Mouse (Mus musculus) limb, embryonic 14.5 days (tissue): ENCODE data around the gene Vim. TPM values are rescaled to one million over a fixed set of nuclear protein-coding genes. Genes with fewer than 3 reads are reported as not detected.
"Not testable (repeated sequence)": the region's sequence is repeated elsewhere in the genome, so short reads cannot be mapped to it uniquely, and the experiment has no call there.

Experiments used
- ATAC-seq: fragments of 200-750 bp; cut with Nextera tagmentation; 2 replicates; pipeline ENCODE4 v1.8.0; 2017; ENCODE audit warnings: low read depth, moderate number of reproducible peaks, moderate TSS enrichment; ENCODE audit not compliant: low FRiP score
- DNase-seq: peaks from one replicate; pipeline ENCODE4 v3.0.0-alpha.2; 2015; ENCODE audit warnings: low spot score
- H3K27ac ChIP-seq: fragments of 300-500 bp; sonication (generic); replicated peaks from 2 replicates; pipeline ENCODE4 v1.5.1; 2014; ENCODE audit warnings: low read depth, mild to moderate bottlenecking, low read length, moderate library complexity, mixed read lengths
- H3K27me3 ChIP-seq: fragments of 300-500 bp; sonication (generic); 2 replicates; pipeline ENCODE4 v1.6.1; 2014; ENCODE audit warnings: low read length, mixed read lengths; ENCODE audit not compliant: control insufficient read depth, insufficient read depth
- H3K36me3 ChIP-seq: fragments of 300-500 bp; sonication (generic); 2 replicates; pipeline ENCODE4 v1.6.1; 2014; ENCODE audit warnings: mild to moderate bottlenecking, low read length, moderate library complexity, mixed read lengths; ENCODE audit not compliant: control insufficient read depth, insufficient read depth
- H3K4me1 ChIP-seq: fragments of 300-500 bp; sonication (generic); 2 replicates; pipeline ENCODE4 v1.6.1; 2014; ENCODE audit warnings: antibody characterized with exemption, low read length, mixed read lengths; ENCODE audit not compliant: control insufficient read depth, insufficient read depth
- H3K4me2 ChIP-seq: fragments of 300-500 bp; sonication (generic); replicated peaks from 2 replicates; pipeline ENCODE4 v1.6.1; 2014; ENCODE audit warnings: low read depth, mild to moderate bottlenecking, low read length, moderate library complexity; ENCODE audit not compliant: severe bottlenecking
- H3K4me3 ChIP-seq: fragments of 300-500 bp; sonication (generic); replicated peaks from 2 replicates; pipeline ENCODE4 v1.5.1; 2014; ENCODE audit warnings: low read length
- H3K9ac ChIP-seq: fragments of 300-500 bp; sonication (generic); 2 replicates; pipeline ENCODE4 v1.6.1; 2014; ENCODE audit warnings: mild to moderate bottlenecking, low read depth, low read length, moderate library complexity; ENCODE audit not compliant: severe bottlenecking
- H3K9me3 ChIP-seq: fragments of 300-500 bp; sonication (generic); 2 replicates; pipeline ENCODE4 v1.6.1; 2016; ENCODE audit warnings: low read length; ENCODE audit not compliant: control insufficient read depth
- POLR2A ChIP-seq: fragments of 200-500 bp; IDR thresholded peaks from 2 replicates; pipeline ENCODE4 v1.8.0; 2012; ENCODE audit warnings: inconsistent platforms, mild to moderate bottlenecking, moderate library complexity, borderline replicate concordance; ENCODE audit not compliant: insufficient read depth, insufficient read length; ENCODE audit errors: extremely low read depth
- WGBS: fragments of 180-500 bp; shearing (Covaris S2); extraction: QIAGEN DNeasy Blood & Tissue Kit; methylation state at CpG from one replicate; pipeline ENCODE4 v1.1.7; 2014; 5-methylcytosine and 5-hydroxymethylcytosine counted together
- polyA plus RNA-seq, 2 experiments: library from polyadenylated mRNA; depleted of rRNA in 1 of 2; stranded (reverse) in 1 of 2; unstranded in 1 of 2; fragments of >200 nt; fragmentation: Nextera tagmentation in 1 of 2; extraction: Ambion mirVana in 1 of 2; gene quantifications; 2 replicates each; pipeline versions ENCODE4 v1.2.1 to v1.2.3; 2012 to 2014

Vim gene
- polyA plus RNA-seq, 2 experiments: 1,202 to 1,568 TPM

GRCm38 (mm10) chr2:13579315-13579714 is 5.6 kb downstream of the Vim start:
- Histone ChIP-seq H3K36me3 (peaks cover 68% of the 10 kb centered on the region), H3K27me3 (no peaks in the 10 kb centered on the region), H3K4me3 (no peak overlapping the region), H3K9ac (no peak overlapping the region), H3K9me3 (no peaks in the 10 kb centered on the region), H3K4me1 (peaks cover 8% of the 10 kb centered on the region), H3K4me2 (no peak overlapping the region), H3K27ac (no peak overlapping the region)
- DNase-seq (no peak), ATAC-seq (no peak)
- WGBS: 93% methylated on average over 8 of the region's 8 CpGs
- no peak for TF ChIP-seq POLR2A

GRCm38 (mm10) chr2:13579991-13580390 is 6.3 kb downstream of the Vim start:
- Histone ChIP-seq H3K4me3 (no peak overlapping the region), H3K4me1 (peaks cover 8% of the 10 kb centered on the region), H3K27ac (no peak overlapping the region), H3K4me2 (no peak overlapping the region), H3K9ac (no peak overlapping the region), H3K36me3 (peaks cover 68% of the 10 kb centered on the region), H3K27me3 (no peaks in the 10 kb centered on the region), H3K9me3 (no peaks in the 10 kb centered on the region)
- ATAC-seq (no peak), DNase-seq (no peak)
- WGBS: 62% methylated on average over 11 of the region's 11 CpGs
- TF ChIP-seq POLR2A: no peak

GRCm38 (mm10) chr2:13582184-13582583 is 8.5 kb downstream of the Vim start:
- TF ChIP-seq POLR2A: no peak
- 93% methylated on average over 3 of the region's 3 CpGs for WGBS
- Histone ChIP-seq H3K27ac (no peak overlapping the region), H3K27me3 (no peaks in the 10 kb centered on the region), H3K4me3 (no peak overlapping the region), H3K4me2 (no peak overlapping the region), H3K9ac (no peak overlapping the region), H3K9me3 (no peaks in the 10 kb centered on the region), H3K36me3 (peaks cover 55% of the 10 kb centered on the region), H3K4me1 (no peaks in the 10 kb centered on the region)
- ATAC-seq (no peak), DNase-seq (no peak)

- not testable (repeated sequence) for H3K4me1 ChIP-seq, H3K9ac ChIP-seq, H3K4me3 ChIP-seq, H3K9me3 ChIP-seq, ATAC-seq, DNase-seq, H3K4me2 ChIP-seq, H3K27ac ChIP-seq, H3K27me3 ChIP-seq
- peaks cover 43% of the 10 kb centered on the region for H3K36me3 ChIP-seq
Measured at GRCm38 (mm10) chr2:13583746-13584145, 10.0 kb downstream of the Vim start.

GRCm38 (mm10) chr2:13593328-13593727 is 19.6 kb downstream of the Vim start:
- WGBS: 87% methylated on average over 4 of the region's 4 CpGs
- Histone ChIP-seq H3K4me3 (no peak overlapping the region), H3K36me3 (no peaks in the 10 kb centered on the region), H3K9ac (no peak overlapping the region), H3K9me3 (no peaks in the 10 kb centered on the region), H3K4me1 (no peaks in the 10 kb centered on the region), H3K4me2 (no peak overlapping the region), H3K27ac (no peak overlapping the region), H3K27me3 (no peaks in the 10 kb centered on the region)
- ATAC-seq: no peak
- DNase-seq: no peak
- no peak for TF ChIP-seq POLR2A

GRCm38 (mm10) chr2:13596965-13597656 is 23.4 kb downstream of the Vim start:
- WGBS: 76% methylated on average over 1 of the region's 1 CpGs
- DNase-seq: no peak
- H3K4me3 ChIP-seq: no peak overlapping the region
- no peak overlapping the region for H3K27ac ChIP-seq
- no peaks in the 10 kb centered on the region for H3K4me1 ChIP-seq
- no peaks in the 10 kb centered on the region for H3K9me3 ChIP-seq
- H3K27me3 ChIP-seq: no peaks in the 10 kb centered on the region
- no peak for ATAC-seq
- no peak overlapping the region for H3K9ac ChIP-seq
- no peak for TF ChIP-seq POLR2A
- no peak overlapping the region for H3K4me2 ChIP-seq
- H3K36me3 ChIP-seq: no peaks in the 10 kb centered on the region
